Mouse (Mus musculus): Measurements from ENCODE around the gene Ggact.

- TF ChIP-seq POLR2A (IDR thresholded peaks at IDR 0.05; ENCODE audit: borderline replicate concordance, extremely low read depth, low read depth, low read length) (no peak), CTCF (IDR thresholded peaks at IDR 0.05; ENCODE audit: insufficient read depth, low read length) (no peak)
These were observed 39.0 kb upstream of the Ggact start for GRCm38 (mm10) chr14:122952556-122952955.

Measured in lung, adult 2 months (tissue).